Mouse (Mus musculus): Measurements from ENCODE around the gene Slc6a11.

Gene Slc6a11

GRCm38 (mm10) chr6:114178141-114178540, 47.1 kb downstream of the Slc6a11 start:
- no peak for DNase-seq (ENCODE audit: low read depth, low spot score)

DNA sequence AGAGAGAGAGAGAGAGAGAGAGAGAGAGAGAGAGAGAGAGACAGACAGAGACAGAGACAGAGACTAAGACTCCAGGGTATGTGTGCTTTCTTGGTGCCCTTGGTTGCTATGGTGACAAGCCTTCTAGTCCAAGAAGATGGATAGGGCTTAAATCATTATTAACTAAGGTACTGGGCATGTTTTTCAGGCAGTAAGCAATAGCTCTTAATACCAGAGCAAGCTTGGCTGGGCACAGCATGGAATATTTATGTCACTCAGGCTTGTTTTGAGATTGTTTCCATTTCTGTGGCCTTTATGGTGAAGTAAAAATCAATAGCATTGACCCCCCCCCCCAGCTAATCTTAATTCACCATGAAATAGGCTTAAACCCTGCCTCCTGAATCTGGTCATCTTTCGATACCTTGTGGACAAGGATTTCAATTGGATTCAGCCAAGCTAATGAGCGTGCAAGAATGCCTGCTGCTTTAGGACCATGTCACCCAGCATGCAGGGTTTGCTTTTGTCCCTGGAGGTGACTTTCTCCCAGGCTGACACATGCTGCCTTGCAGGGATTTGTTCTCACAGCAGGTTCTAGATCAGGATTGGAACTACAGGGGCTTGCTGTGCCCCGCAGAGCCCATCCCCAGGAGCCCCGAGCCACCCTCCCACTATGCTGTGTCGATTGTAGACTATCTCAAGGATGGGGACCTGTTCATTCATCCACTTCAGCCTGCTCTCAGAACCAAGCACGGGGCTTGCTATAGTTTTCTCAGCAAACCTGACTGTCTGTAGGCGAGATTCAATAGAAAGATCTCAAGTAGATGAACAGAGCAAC, 51.5 kb downstream of the Slc6a11 start:
- no peak for DNase-seq (ENCODE audit: low read depth, low spot score)

DNA sequence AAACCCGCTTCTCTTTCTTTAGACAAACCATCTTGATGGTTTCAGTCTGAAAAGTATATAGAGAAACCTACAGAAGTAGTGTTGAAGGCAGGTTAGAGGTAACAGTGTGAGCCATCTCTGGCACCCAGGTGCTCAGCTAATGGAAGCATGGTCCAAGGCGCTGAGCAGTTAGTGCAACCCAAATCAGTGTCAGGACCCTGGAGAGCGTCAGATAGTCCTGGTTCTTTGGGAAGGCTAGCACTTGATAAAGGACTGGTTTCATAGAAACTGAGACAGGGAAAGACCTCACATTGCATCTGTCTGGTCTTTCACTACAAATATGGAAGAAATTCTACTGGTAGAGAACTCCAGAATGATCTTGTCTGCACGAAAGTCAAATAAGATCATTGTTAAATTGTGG, 56.1 kb downstream of the Slc6a11 start:
- DNase-seq (ENCODE audit: low read depth, low spot score): no peak

DNA sequence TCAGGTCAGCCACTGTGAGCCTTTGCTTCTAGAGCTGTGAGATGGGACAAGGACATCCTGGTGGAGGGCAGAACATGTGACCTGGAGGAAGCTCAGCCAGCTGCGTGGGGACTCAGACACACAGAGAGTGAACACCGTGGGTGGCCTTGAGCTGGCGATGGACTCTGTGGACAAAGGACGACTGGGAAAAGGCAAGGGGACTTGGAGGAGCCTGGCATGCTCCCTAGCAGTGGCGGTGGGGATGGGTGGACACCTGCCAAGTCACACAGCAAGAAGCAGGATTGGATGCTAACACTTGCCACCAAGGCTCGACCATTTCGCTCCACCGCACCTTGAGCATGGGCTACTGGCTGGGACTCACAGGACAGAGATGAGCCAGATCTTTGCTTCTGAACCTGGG, 57.8 kb downstream of the Slc6a11 start:
- no peak for DNase-seq (ENCODE audit: low read depth, low spot score)

GRCm38 (mm10) chr6:114195998-114196397, 65.0 kb downstream of the Slc6a11 start:
- no peak for DNase-seq (ENCODE audit: low read depth, low spot score)

- DNase-seq (ENCODE audit: low read depth, low spot score): no peak
Measured at GRCm38 (mm10) chr6:114199200-114199845, 68.3 kb downstream of the Slc6a11 start.

DNA sequence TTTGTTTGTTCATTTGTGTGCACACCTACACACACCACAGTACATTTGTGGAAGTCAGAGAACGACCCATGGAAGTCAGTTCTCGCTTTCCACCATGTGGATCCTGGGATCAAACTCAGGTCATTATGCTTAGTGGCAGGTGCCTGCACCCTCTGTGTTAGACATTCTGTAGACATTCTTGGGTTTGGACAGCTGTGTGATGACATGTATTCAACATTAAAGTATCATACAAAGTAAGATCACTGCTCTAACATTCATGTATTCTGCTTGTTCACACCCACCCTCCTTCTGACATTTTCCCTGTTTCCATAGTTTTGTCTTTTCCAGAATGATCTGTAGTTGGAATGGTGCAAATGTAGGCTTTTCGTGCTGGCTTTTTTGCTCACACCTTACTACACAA, 73.5 kb downstream of the Slc6a11 start:
- DNase-seq (ENCODE audit: low read depth, low spot score): no peak

DNA sequence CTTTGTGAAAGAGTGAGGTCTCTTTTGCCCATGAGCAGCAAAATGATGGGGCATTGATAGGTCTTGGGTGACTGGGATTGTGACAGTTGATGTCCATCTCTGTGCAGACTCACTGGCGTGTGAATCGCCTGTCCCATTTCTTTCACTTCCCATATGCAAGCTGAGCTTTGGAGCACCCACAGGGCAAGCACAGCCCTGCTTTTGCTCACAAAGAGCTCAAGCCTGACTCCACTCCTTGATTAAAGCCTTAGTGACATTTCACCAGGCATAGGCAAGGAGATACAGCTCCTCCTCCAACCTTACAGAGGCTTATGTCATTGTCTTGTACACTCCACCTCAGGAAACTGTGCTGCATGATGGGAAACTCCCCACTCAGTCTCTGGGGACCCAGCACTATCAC, 77.3 kb downstream of the Slc6a11 start:
- DNase-seq (ENCODE audit: low read depth, low spot score): no peak

DNA sequence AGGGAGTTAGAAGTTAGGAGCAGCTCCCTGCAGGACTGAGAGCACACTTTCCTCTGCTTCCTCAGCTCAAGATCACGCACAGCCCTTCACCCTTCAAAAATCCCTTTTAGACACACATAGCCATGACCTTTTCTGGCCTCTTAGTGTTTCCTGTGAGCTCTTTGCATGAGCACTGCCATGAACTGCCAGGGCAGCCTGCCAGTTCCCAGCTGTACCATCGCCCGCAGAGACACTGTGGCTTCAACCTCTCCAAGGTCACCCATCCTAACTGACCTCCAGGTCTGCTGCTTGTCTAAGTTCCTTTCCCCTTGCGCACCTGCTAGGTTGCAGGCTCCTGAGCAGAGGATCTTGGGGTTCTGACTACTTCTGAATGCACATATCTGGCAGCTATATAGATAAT, 83.4 kb downstream of the Slc6a11 start:
- no peak for DNase-seq (ENCODE audit: low read depth, low spot score)

GRCm38 (mm10) chr6:114216741-114217414, 85.8 kb downstream of the Slc6a11 start:
- no peak for DNase-seq (ENCODE audit: low read depth, low spot score)

DNA sequence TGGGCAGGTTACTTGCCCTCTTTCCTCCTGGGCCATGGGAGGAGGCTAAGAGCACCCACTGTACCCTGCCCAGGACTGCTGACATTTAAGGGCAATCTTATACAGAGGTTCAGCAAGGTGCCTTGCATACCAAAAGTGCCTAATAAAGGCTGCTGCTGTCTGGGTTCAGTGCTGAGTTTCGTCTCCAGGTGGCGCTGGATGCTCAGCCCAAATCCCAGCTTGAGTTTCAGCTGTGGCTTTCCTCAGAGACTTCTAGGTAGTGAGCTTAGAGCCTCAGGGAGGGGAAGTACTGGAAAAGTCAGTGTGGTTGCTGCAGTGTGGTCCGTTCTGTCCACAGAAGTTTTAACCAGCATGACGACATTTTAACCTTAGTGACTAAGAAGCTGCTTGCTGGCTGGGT, 93.4 kb downstream of the Slc6a11 start:
- DNase-seq (ENCODE audit: low read depth, low spot score): no peak

GRCm38 (mm10) chr6:114227378-114227777, 96.3 kb downstream of the Slc6a11 start:
- no peak for DNase-seq (ENCODE audit: low read depth, low spot score)

DNA sequence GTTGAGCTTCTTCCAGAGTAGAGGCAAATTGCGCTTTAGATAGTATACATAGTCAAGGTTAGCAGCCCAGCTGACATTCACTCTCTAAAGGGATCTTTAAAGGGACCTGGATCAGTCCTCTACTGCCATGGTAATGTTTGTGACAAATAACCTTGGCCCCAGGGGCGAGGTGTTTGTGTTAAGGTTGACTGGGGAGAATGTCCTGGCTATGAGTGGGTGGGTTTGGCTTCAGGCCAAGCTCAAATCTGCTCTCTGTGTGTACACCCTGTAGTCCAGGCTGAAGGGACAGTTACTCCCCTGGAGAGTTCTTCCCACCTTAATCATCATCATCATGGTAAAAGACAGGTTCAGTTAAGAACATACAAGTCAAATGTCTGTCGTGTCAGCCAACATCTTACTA, 97.2 kb downstream of the Slc6a11 start:
- DNase-seq (ENCODE audit: low read depth, low spot score): no peak

GRCm38 (mm10) chr6:114238892-114239644, 108.0 kb downstream of the Slc6a11 start:
- no peak for DNase-seq (ENCODE audit: low read depth, low spot score)

DNA sequence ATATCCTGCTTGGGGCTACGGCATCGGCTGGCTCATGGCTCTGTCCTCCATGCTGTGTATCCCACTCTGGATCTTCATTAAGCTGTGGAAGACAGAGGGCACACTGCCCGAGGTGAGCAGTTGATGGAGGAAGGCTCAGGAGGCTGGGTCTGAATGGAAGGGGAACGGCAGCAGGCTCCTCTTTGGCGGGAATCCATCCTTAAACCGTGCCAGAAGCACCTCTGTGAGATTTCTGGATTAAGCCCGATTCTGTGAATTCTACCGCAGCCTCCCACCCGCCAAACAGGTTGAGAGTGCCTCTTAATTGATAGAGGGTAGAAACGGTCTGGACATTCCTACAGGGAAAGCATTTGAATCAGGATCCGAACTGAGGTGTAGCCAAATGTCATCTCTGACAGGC, 114.6 kb downstream of the Slc6a11 start:
- no peak for DNase-seq (ENCODE audit: low read depth, low spot score)

GRCm38 (mm10) chr6:114250311-114250710, 119.3 kb downstream of the Slc6a11 start:
- DNase-seq (ENCODE audit: low read depth, low spot score): peak; percentile 26

DNA sequence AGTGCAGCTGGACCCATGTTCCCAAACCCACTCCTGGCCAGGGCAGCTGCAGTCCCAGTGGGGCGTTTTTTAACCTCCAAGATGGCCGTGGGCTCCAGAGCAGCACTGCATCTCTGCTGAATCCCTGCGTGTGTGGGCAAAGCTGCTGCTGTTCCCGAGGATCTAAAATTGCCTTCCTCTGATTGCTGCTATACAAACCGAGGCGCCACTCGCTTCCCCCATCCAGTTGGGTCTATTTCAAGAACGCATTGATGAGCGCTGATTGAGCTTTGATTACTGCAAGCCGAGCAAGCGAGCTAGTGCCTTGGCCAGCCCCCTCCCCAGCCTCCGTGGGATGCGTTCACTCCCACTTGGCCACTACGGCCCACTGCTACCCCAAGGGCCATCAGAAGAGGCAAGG, 123.9 kb downstream of the Slc6a11 start:
- DNase-seq (ENCODE audit: low read depth, low spot score): no peak

- DNase-seq (ENCODE audit: low read depth, low spot score): no peak
Measured at GRCm38 (mm10) chr6:114257762-114258361, 126.8 kb downstream of the Slc6a11 start.

GRCm38 (mm10) chr6:114258661-114259193, 127.7 kb downstream of the Slc6a11 start:
- no peak for DNase-seq (ENCODE audit: low read depth, low spot score)

- DNase-seq (ENCODE audit: low read depth, low spot score): no peak
Measured at GRCm38 (mm10) chr6:114261609-114262008, 130.6 kb downstream of the Slc6a11 start.

GRCm38 (mm10) chr6:114264010-114264409, 133.0 kb downstream of the Slc6a11 start:
- no peak for DNase-seq (ENCODE audit: low read depth, low spot score)
